Mouse (Mus musculus): ENCODE data around the gene Uhrf1bp1l. TPM values are rescaled to one million over a fixed set of nuclear protein-coding genes. Genes with fewer than 3 reads are reported as not detected.

Gene Uhrf1bp1l
- polyA plus RNA-seq, 1 experiment = 11.4 TPM

GRCm38 (mm10) chr10:89737092-89737491 lies 7.7 kb upstream of the Uhrf1bp1l start:
- no peak overlapping the region for H3K27ac ChIP-seq (replicated peaks; ENCODE audit: low read depth, low read length)
- H3K4me1 ChIP-seq (ENCODE audit: control insufficient read depth, insufficient read depth, insufficient read length, low read length) = no peaks in the 10 kb centered on the region
- no peak overlapping the region for H3K4me3 ChIP-seq (ENCODE audit: insufficient read depth, low read depth, low read length)

DNA sequence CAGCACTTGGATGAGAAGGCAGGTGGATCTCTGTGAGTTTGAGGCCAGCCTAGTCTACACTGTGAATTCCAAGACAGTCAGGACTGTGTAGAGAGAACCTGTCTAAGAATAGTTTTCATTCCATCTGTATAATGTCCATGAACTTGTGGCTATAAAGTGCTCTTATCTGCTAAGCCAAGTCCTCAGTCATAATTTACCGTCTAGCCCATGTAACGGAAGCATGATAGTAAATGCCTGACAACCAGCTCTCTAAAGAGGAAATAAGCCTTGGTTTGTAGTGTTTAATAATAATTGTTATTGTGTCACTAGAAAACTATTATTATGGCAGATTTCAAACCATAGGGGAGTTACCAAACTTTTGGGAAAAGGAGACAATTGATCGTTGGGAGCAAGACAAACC lies 6.9 kb upstream of the Uhrf1bp1l start:
- Histone ChIP-seq H3K4me3 (ENCODE audit: insufficient read depth, low read depth, low read length) (no peak overlapping the region), H3K27ac (replicated peaks; ENCODE audit: low read depth, low read length) (no peak overlapping the region), H3K4me1 (ENCODE audit: control insufficient read depth, insufficient read depth, insufficient read length, low read length) (no peaks in the 10 kb centered on the region)

DNA sequence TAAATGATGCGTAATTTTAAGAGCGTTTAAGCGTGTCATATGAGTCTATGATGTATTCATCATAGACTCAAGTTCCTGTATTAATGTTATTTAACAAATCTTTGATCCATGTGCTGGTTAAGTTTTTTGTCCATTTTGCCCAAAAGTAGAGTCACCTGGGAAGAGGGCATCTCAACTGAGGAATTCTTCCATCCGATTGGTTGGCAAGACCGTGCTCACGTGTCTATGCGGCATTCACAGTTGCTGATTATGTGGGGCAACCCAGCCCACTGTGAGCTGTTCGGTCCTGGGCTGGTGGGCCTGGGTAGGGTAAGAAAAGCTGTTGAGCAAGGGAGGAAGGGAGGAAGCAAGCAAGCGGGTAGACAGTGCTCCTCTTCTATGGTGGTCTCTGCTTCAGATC lies 6.4 kb upstream of the Uhrf1bp1l start:
- H3K4me3 ChIP-seq (ENCODE audit: insufficient read depth, low read depth, low read length) = no peak overlapping the region
- H3K27ac ChIP-seq (replicated peaks; ENCODE audit: low read depth, low read length) = no peak overlapping the region
- no peaks in the 10 kb centered on the region for H3K4me1 ChIP-seq (ENCODE audit: control insufficient read depth, insufficient read depth, insufficient read length, low read length)

GRCm38 (mm10) chr10:89739703-89740102 lies 5.1 kb upstream of the Uhrf1bp1l start:
- Histone ChIP-seq H3K4me1 (ENCODE audit: control insufficient read depth, insufficient read depth, insufficient read length, low read length) (no peaks in the 10 kb centered on the region), H3K27ac (replicated peaks; ENCODE audit: low read depth, low read length) (no peak overlapping the region), H3K4me3 (ENCODE audit: insufficient read depth, low read depth, low read length) (no peak overlapping the region)

GRCm38 (mm10) chr10:89740995-89741394 lies 3.8 kb upstream of the Uhrf1bp1l start:
- no peak overlapping the region for H3K4me3 ChIP-seq (ENCODE audit: insufficient read depth, low read depth, low read length)
- H3K4me1 ChIP-seq (ENCODE audit: control insufficient read depth, insufficient read depth, insufficient read length, low read length) = no peaks in the 10 kb centered on the region
- no peak overlapping the region for H3K27ac ChIP-seq (replicated peaks; ENCODE audit: low read depth, low read length)

GRCm38 (mm10) chr10:89743266-89743665 lies 1.5 kb upstream of the Uhrf1bp1l start:
- no peaks in the 10 kb centered on the region for H3K4me1 ChIP-seq (ENCODE audit: control insufficient read depth, insufficient read depth, insufficient read length, low read length)
- H3K27ac ChIP-seq (replicated peaks; ENCODE audit: low read depth, low read length) = no peak overlapping the region
- no peak overlapping the region for H3K4me3 ChIP-seq (ENCODE audit: insufficient read depth, low read depth, low read length)

DNA sequence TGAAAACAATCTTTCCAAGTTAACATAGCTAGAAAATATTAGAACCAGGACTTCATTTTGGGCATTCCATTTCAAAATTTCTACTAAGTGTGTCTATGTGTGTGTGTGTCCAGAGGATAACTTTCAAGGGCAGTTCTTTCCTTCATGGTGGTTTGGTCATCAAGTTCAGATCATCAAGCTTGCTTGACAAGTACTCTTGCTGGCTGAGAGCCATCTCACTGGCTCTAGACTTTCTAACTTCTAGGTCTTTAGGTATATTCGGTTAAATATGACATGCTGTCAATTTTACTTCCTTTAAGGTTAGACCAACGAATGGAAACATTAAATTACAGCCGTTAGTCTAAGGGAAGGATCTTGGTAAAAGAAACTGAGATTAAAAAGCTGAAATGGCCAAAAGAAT lies 450 bp upstream of the Uhrf1bp1l start:
- H3K4me3 ChIP-seq (ENCODE audit: insufficient read depth, low read depth, low read length) = peak overlapping the region; percentile 87
- peaks cover 2% of the 10 kb centered on the region; the same call in 1 of the 2 replicates for H3K4me1 ChIP-seq (ENCODE audit: control insufficient read depth, insufficient read depth, insufficient read length, low read length)
- H3K27ac ChIP-seq (replicated peaks; ENCODE audit: low read depth, low read length) = peak overlapping the region; percentile 41; the same call in 1 of the 2 replicates

DNA sequence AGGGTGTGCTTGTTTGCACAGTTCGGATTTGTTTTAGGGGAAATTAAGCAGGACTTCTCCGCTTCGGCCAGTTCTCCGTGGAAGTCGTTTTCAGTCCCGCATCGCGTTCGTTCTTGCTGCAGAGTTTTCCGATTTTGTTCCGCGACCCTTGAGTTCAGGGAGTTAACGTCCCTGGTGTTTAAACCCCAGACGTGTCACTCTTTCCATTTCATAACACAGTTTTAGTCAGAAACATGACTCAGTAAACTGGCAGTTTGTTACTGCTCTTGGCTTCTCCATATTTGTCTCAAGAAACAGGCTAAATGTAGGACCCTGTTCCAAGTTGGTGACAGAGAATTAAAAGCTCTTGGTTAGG lies 852 bp downstream of the Uhrf1bp1l start:
- H3K4me1 ChIP-seq (ENCODE audit: control insufficient read depth, insufficient read depth, insufficient read length, low read length) = peaks cover 2% of the 10 kb centered on the region; the same call in 1 of the 2 replicates
- H3K4me3 ChIP-seq (ENCODE audit: insufficient read depth, low read depth, low read length) = peak overlapping the region; percentile 87
- H3K27ac ChIP-seq (replicated peaks; ENCODE audit: low read depth, low read length) = peak overlapping the region; percentile 57

DNA sequence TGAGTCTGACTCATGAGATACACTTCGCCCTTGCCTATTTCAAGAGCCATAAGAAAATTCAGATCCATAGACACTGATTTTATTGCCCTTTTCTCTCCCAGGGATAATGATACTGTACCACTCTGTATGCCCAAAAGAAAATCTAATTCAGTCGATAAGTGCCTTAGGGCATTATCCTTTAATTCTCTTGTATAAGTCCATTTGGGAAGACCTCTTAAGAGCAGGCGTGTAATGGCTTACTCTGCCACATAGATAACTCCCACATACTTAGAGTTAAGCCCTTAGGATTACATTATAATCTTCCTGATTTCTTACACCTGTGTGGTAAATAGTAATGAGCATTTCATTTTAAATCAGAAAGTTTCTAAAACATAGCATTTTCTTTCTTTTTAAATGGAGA lies 1.8 kb downstream of the Uhrf1bp1l start:
- H3K27ac ChIP-seq (replicated peaks; ENCODE audit: low read depth, low read length) = no peak overlapping the region
- H3K4me1 ChIP-seq (ENCODE audit: control insufficient read depth, insufficient read depth, insufficient read length, low read length) = peaks cover 2% of the 10 kb centered on the region; the same call in 1 of the 2 replicates
- H3K4me3 ChIP-seq (ENCODE audit: insufficient read depth, low read depth, low read length) = no peak overlapping the region

GRCm38 (mm10) chr10:89747221-89747905 lies 2.6 kb downstream of the Uhrf1bp1l start:
- Histone ChIP-seq H3K4me3 (ENCODE audit: insufficient read depth, low read depth, low read length) (no peak overlapping the region), H3K4me1 (ENCODE audit: control insufficient read depth, insufficient read depth, insufficient read length, low read length) (peaks cover 2% of the 10 kb centered on the region; the same call in 1 of the 2 replicates), H3K27ac (replicated peaks; ENCODE audit: low read depth, low read length) (no peak overlapping the region)

- no peak overlapping the region for H3K4me3 ChIP-seq (ENCODE audit: insufficient read depth, low read depth, low read length)
Observed at GRCm38 (mm10) chr10:89747911-89748310, 3.1 kb downstream of the Uhrf1bp1l start.

DNA sequence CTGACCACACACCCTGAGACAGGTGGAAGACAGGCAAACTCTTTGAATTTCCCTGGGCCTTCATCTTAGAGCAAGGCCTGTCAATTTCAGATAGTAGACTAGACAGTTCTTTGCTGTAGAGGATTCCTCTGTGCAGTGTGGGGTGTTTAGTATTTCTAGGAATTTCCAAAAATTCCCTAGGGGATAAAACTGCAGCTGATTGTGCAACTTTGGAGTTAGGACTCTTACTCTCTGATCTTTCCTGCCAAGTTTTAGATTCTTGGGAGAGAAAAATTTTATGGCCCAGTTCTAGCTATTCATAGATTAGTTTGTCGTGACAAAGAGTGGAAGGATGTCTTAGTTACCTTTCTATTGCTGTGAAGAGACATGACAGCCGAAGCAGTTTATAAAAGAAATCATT lies 3.8 kb downstream of the Uhrf1bp1l start:
- H3K27ac ChIP-seq (replicated peaks; ENCODE audit: low read depth, low read length) = no peak overlapping the region
- H3K4me1 ChIP-seq (ENCODE audit: control insufficient read depth, insufficient read depth, insufficient read length, low read length) = peaks cover 2% of the 10 kb centered on the region; the same call in 1 of the 2 replicates
- no peak overlapping the region for H3K4me3 ChIP-seq (ENCODE audit: insufficient read depth, low read depth, low read length)

More at GRCm38 (mm10) chr10:89747911-89748310, 3.1 kb downstream of the Uhrf1bp1l start:
- no peak overlapping the region for H3K27ac ChIP-seq (replicated peaks; ENCODE audit: low read depth, low read length)
- peaks cover 2% of the 10 kb centered on the region; the same call in 1 of the 2 replicates for H3K4me1 ChIP-seq (ENCODE audit: control insufficient read depth, insufficient read depth, insufficient read length, low read length)

GRCm38 (mm10) chr10:89751069-89751468 lies 6.3 kb downstream of the Uhrf1bp1l start:
- no peak overlapping the region for H3K4me3 ChIP-seq (ENCODE audit: insufficient read depth, low read depth, low read length)
- no peak overlapping the region for H3K27ac ChIP-seq (replicated peaks; ENCODE audit: low read depth, low read length)
- H3K4me1 ChIP-seq (ENCODE audit: control insufficient read depth, insufficient read depth, insufficient read length, low read length) = peaks cover 5% of the 10 kb centered on the region; the same call in 1 of the 2 replicates

GRCm38 (mm10) chr10:89755231-89755630 lies 10.4 kb downstream of the Uhrf1bp1l start:
- Histone ChIP-seq H3K4me1 (ENCODE audit: control insufficient read depth, insufficient read depth, insufficient read length, low read length) (peaks cover 3% of the 10 kb centered on the region; the same call in 1 of the 2 replicates), H3K4me3 (ENCODE audit: insufficient read depth, low read depth, low read length) (no peak overlapping the region), H3K27ac (replicated peaks; ENCODE audit: low read depth, low read length) (no peak overlapping the region)

DNA sequence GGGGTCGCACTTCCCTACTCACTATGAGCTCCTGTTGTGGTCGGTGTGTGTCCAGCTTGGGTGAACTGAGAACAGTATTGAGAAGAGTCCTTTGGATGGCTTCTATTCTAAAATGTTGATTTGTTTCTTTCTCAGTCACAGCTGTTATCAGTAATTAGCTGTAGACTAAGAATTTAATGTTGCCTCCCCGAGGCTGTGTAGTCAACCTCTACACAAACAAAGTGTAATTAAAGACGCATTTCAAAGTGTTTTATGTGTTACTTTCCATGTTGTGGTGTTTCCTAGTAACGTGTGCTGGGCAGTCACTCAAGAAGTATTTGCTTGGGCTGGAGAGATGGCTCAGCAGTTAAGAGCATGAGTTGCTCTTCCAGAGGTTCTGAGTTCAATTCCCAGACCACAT lies 16.0 kb downstream of the Uhrf1bp1l start:
- Histone ChIP-seq H3K27ac (replicated peaks; ENCODE audit: low read depth, low read length) (no peak overlapping the region), H3K4me3 (ENCODE audit: insufficient read depth, low read depth, low read length) (no peak overlapping the region), H3K4me1 (ENCODE audit: control insufficient read depth, insufficient read depth, insufficient read length, low read length) (peaks cover 2% of the 10 kb centered on the region; the same call in 1 of the 2 replicates)

DNA sequence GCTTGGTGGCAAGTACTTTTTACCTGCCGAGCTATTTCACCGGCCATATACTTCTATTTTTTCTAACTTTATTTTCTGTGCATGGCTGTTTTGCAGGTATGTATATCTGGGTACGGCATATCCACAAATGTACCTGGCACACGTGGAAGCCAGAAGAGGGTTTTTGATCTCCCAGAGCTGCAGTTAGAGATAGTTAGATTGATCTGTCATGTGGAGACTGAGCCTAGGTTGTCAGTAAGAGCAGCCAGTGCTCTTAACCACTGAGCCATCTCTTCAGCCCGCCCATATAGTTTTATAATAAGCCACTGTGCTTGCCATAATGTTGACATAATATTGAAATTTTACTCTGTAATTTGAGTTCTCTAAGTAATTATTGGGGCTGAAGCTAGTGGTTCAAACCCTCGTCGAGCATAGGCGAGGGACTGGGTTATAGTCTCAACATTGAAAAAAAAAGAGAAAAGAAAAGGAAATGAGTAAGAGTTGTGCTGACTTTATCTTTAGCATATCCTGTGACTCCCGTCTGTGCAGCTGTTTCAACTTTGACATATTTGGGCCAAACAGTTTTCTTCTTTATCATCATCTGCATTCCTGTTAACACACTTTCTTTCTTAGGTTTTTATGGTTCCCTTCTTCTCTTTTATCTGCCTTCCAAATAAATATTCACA lies 19.8 kb downstream of the Uhrf1bp1l start:
- Histone ChIP-seq H3K4me1 (ENCODE audit: control insufficient read depth, insufficient read depth, insufficient read length, low read length) (peaks cover 8% of the 10 kb centered on the region), H3K4me3 (ENCODE audit: insufficient read depth, low read depth, low read length) (no peak overlapping the region), H3K27ac (replicated peaks; ENCODE audit: low read depth, low read length) (0 out of 2 replicates have a peak overlapping the region, but pooled peaks have one; percentile 4)

All from brown adipose tissue, adult 24 weeks (tissue).